Mouse (Mus musculus) heart, adult 2 months (tissue): ENCODE results near the gene 4933405L10Rik.
A peak's percentile ranks its signal among the peaks of the same experiment; 100 is the strongest.

Source experiments
- CTCF ChIP-seq: fragments of 200-600 bp; IDR thresholded peaks from 2 replicates; pipeline ENCODE4 v1.8.1; 2022; ENCODE audit warnings: antibody characterized with exemption, mild to moderate bottlenecking, moderate library complexity
- EP300 ChIP-seq: fragments of 200-500 bp; IDR thresholded peaks from 2 replicates; pipeline ENCODE4 v1.6.1; 2011; ENCODE audit warnings: low read depth, low read length, control low read depth; ENCODE audit not compliant: insufficient read depth
- POLR2A ChIP-seq: fragments of 200-500 bp; IDR thresholded peaks from 2 replicates; pipeline ENCODE4 v1.6.1; 2011; ENCODE audit warnings: mild to moderate bottlenecking, low read depth, low read length, control low read depth; ENCODE audit not compliant: insufficient read depth

GRCm38 (mm10) chr8:105714139-105714538, 6.7 kb downstream of the 4933405L10Rik start:
- TF ChIP-seq EP300 (peak; percentile 87), POLR2A (0 out of 2 replicates have a peak, but pooled peaks have one; percentile 12), CTCF (peak; percentile 89)
